Mouse (Mus musculus): ENCODE results near the gene Ccdc33. TPM values are rescaled to one million over a fixed set of nuclear protein-coding genes. Genes with fewer than 3 reads are reported as not detected.

Ccdc33 gene
- polyA plus RNA-seq, 1 experiment from 2014 or later = not detected

GRCm38 (mm10) chr9:58110787-58111186, 7.8 kb downstream of the Ccdc33 start:
- Histone ChIP-seq H3K4me1 (replicated peaks) (peaks cover 43% of the 10 kb centered on the region), H3K4me2 (no peak overlapping the region), H3K9ac (no peak overlapping the region), H3K27ac (ENCODE audit: poor library complexity, severe bottlenecking) (no peak overlapping the region), H3K36me3 (no peaks in the 10 kb centered on the region), H3K4me3 (no peak overlapping the region), H3K9me3 (replicated peaks) (no peaks in the 10 kb centered on the region), H3K27me3 (replicated peaks) (peaks cover 36% of the 10 kb centered on the region)
- 59% methylated on average over 5 of the region's 5 CpGs for WGBS
- ATAC-seq (ENCODE audit: insufficient number of reproducible peaks, low FRiP score) = no peak

GRCm38 (mm10) chr9:58107494-58107893, 11.1 kb downstream of the Ccdc33 start:
- Histone ChIP-seq H3K27me3 (replicated peaks) (peaks cover 40% of the 10 kb centered on the region), H3K4me2 (no peak overlapping the region), H3K9ac (no peak overlapping the region), H3K4me1 (replicated peaks) (peaks cover 14% of the 10 kb centered on the region), H3K36me3 (no peaks in the 10 kb centered on the region), H3K27ac (ENCODE audit: poor library complexity, severe bottlenecking) (no peak overlapping the region), H3K9me3 (replicated peaks) (no peaks in the 10 kb centered on the region), H3K4me3 (no peak overlapping the region)
- ATAC-seq (ENCODE audit: insufficient number of reproducible peaks, low FRiP score) = no peak
- 51% methylated on average over 5 of the region's 5 CpGs for WGBS

GRCm38 (mm10) chr9:58105595-58106169, 12.9 kb downstream of the Ccdc33 start:
- no peak for ATAC-seq (ENCODE audit: insufficient number of reproducible peaks, low FRiP score)
- H3K4me1 ChIP-seq (replicated peaks) = 0 out of 2 replicates have a peak, but pooled peaks cover 2% of the 10 kb centered on the region
- no peak overlapping the region for H3K4me3 ChIP-seq
- H3K36me3 ChIP-seq = no peaks in the 10 kb centered on the region
- H3K27me3 ChIP-seq (replicated peaks) = peaks cover 30% of the 10 kb centered on the region
- H3K9ac ChIP-seq = no peak overlapping the region
- no peak overlapping the region for H3K4me2 ChIP-seq
- H3K27ac ChIP-seq (ENCODE audit: poor library complexity, severe bottlenecking) = no peak overlapping the region
- no peaks in the 10 kb centered on the region for H3K9me3 ChIP-seq (replicated peaks)
- WGBS = 69% methylated on average over 15 of the region's 15 CpGs

- peaks cover 39% of the 10 kb centered on the region for H3K27me3 ChIP-seq (replicated peaks)
- ATAC-seq (ENCODE audit: insufficient number of reproducible peaks, low FRiP score) = no peak
- no peak overlapping the region for H3K4me3 ChIP-seq
- H3K9ac ChIP-seq = no peak overlapping the region
- H3K4me1 ChIP-seq (replicated peaks) = peaks cover 11% of the 10 kb centered on the region
- H3K36me3 ChIP-seq = no peaks in the 10 kb centered on the region
- no peak overlapping the region for H3K27ac ChIP-seq (ENCODE audit: poor library complexity, severe bottlenecking)
- H3K9me3 ChIP-seq (replicated peaks) = no peaks in the 10 kb centered on the region
- 77% methylated on average over 6 of the region's 6 CpGs for WGBS
- no peak overlapping the region for H3K4me2 ChIP-seq
These were observed 15.0 kb downstream of the Ccdc33 start for GRCm38 (mm10) chr9:58103647-58104046.

- Histone ChIP-seq H3K9ac (no peak overlapping the region), H3K4me2 (no peak overlapping the region), H3K4me1 (replicated peaks) (peaks cover 11% of the 10 kb centered on the region), H3K36me3 (no peaks in the 10 kb centered on the region), H3K27me3 (replicated peaks) (peaks cover 55% of the 10 kb centered on the region), H3K4me3 (no peak overlapping the region), H3K9me3 (replicated peaks) (no peaks in the 10 kb centered on the region), H3K27ac (ENCODE audit: poor library complexity, severe bottlenecking) (no peak overlapping the region)
- ATAC-seq (ENCODE audit: insufficient number of reproducible peaks, low FRiP score) = no peak
- WGBS = 69% methylated on average over 4 of the region's 4 CpGs
These were observed 16.6 kb downstream of the Ccdc33 start for GRCm38 (mm10) chr9:58102013-58102412.

GRCm38 (mm10) chr9:58099836-58100565, 18.6 kb downstream of the Ccdc33 start:
- Histone ChIP-seq H3K36me3 (no peaks in the 10 kb centered on the region), H3K4me2 (no peak overlapping the region), H3K9ac (no peak overlapping the region), H3K4me1 (replicated peaks) (peaks cover 11% of the 10 kb centered on the region), H3K4me3 (no peak overlapping the region), H3K27me3 (replicated peaks) (peaks cover 52% of the 10 kb centered on the region), H3K27ac (ENCODE audit: poor library complexity, severe bottlenecking) (no peak overlapping the region), H3K9me3 (replicated peaks) (no peaks in the 10 kb centered on the region)
- ATAC-seq (ENCODE audit: insufficient number of reproducible peaks, low FRiP score) = no peak
- WGBS = 37% methylated on average over 5 of the region's 5 CpGs

- H3K4me3 ChIP-seq = no peak overlapping the region
- H3K9me3 ChIP-seq (replicated peaks) = no peaks in the 10 kb centered on the region
- no peaks in the 10 kb centered on the region for H3K36me3 ChIP-seq
- H3K4me2 ChIP-seq = no peak overlapping the region
- WGBS = 65% methylated on average over 5 of the region's 5 CpGs
- H3K27me3 ChIP-seq (replicated peaks) = peaks cover 43% of the 10 kb centered on the region
- no peak overlapping the region for H3K27ac ChIP-seq (ENCODE audit: poor library complexity, severe bottlenecking)
- no peak overlapping the region for H3K9ac ChIP-seq
- ATAC-seq (ENCODE audit: insufficient number of reproducible peaks, low FRiP score) = no peak
- H3K4me1 ChIP-seq (replicated peaks) = peaks cover 11% of the 10 kb centered on the region
These were observed 21.9 kb downstream of the Ccdc33 start for GRCm38 (mm10) chr9:58096629-58097301.

GRCm38 (mm10) chr9:58095977-58096376, 22.6 kb downstream of the Ccdc33 start:
- Histone ChIP-seq H3K27ac (ENCODE audit: poor library complexity, severe bottlenecking) (no peak overlapping the region), H3K4me1 (replicated peaks) (peaks cover 11% of the 10 kb centered on the region), H3K4me2 (no peak overlapping the region), H3K36me3 (no peaks in the 10 kb centered on the region), H3K27me3 (replicated peaks) (peaks cover 51% of the 10 kb centered on the region), H3K4me3 (no peak overlapping the region), H3K9me3 (replicated peaks) (no peaks in the 10 kb centered on the region), H3K9ac (no peak overlapping the region)
- WGBS = 67% methylated on average over 6 of the region's 6 CpGs
- ATAC-seq (ENCODE audit: insufficient number of reproducible peaks, low FRiP score) = no peak

GRCm38 (mm10) chr9:58093776-58094175, 24.8 kb downstream of the Ccdc33 start:
- H3K27ac ChIP-seq (ENCODE audit: poor library complexity, severe bottlenecking) = no peak overlapping the region
- 61% methylated on average over 3 of the region's 3 CpGs for WGBS
- ATAC-seq (ENCODE audit: insufficient number of reproducible peaks, low FRiP score) = no peak
- no peaks in the 10 kb centered on the region for H3K9me3 ChIP-seq (replicated peaks)
- H3K4me1 ChIP-seq (replicated peaks) = no peaks in the 10 kb centered on the region; the same call in 1 of the 2 replicates
- peaks cover 58% of the 10 kb centered on the region for H3K27me3 ChIP-seq (replicated peaks)
- H3K36me3 ChIP-seq = no peaks in the 10 kb centered on the region
- H3K4me3 ChIP-seq = no peak overlapping the region
- H3K9ac ChIP-seq = no peak overlapping the region
- H3K4me2 ChIP-seq = no peak overlapping the region

- Histone ChIP-seq H3K4me3 (no peak overlapping the region), H3K4me2 (no peak overlapping the region), H3K27me3 (replicated peaks) (peaks cover 59% of the 10 kb centered on the region), H3K9ac (no peak overlapping the region), H3K4me1 (replicated peaks) (no peaks in the 10 kb centered on the region; the same call in 1 of the 2 replicates), H3K9me3 (replicated peaks) (no peaks in the 10 kb centered on the region), H3K36me3 (no peaks in the 10 kb centered on the region), H3K27ac (ENCODE audit: poor library complexity, severe bottlenecking) (no peak overlapping the region)
- WGBS = 73% methylated on average over 7 of the region's 7 CpGs
- no peak for ATAC-seq (ENCODE audit: insufficient number of reproducible peaks, low FRiP score)
These were observed 25.9 kb downstream of the Ccdc33 start for GRCm38 (mm10) chr9:58092581-58093269.
